Mouse (Mus musculus): ENCODE data around the gene Gm49352. TPM values are rescaled to one million over a fixed set of nuclear protein-coding genes. Genes with fewer than 3 reads are reported as not detected.

The Gm49352 gene
- polyA plus RNA-seq (2012; ENCODE audit: low replicate concordance): not detected in 2 replicates

GRCm38 (mm10) chr13:61568074-61568473 is at the start of gene Gm49352:
TSS of gene Gm49352 (minus strand) at chr13:61568174.

GRCm38 (mm10) chr13:61570027-61570426 is 2.1 kb upstream of the Gm49352 start, which contains the start of gene Cts3:
TSS of gene Cts3 (minus strand) at chr13:61570127.

GRCm38 (mm10) chr13:61541631-61542030 is 26.3 kb downstream of the Gm49352 start, which contains the start of gene Ctsm:
TSS of gene Ctsm (minus strand) at chr13:61541839.

Other genes with a start within 250 kb of the Gm49352 start
- not detected in 2 replicates for gene Cts7, start 210.0 kb downstream of the Gm49352 start, polyA plus RNA-seq (2012; ENCODE audit: low replicate concordance)
- gene Ctsm, start 26.3 kb downstream of the Gm49352 start, polyA plus RNA-seq (2012; ENCODE audit: low replicate concordance): not detected in 2 replicates
- not detected in 2 replicates for gene Cts3, start 2.0 kb upstream of the Gm49352 start, polyA plus RNA-seq (2012; ENCODE audit: low replicate concordance)

All from hematopoietic multipotent progenitor cell, adult 10-12 weeks (in vitro differentiated cells).